Comparison of ENCODE assay signal across 9 mouse cellular contexts in the genomic region with DNA sequence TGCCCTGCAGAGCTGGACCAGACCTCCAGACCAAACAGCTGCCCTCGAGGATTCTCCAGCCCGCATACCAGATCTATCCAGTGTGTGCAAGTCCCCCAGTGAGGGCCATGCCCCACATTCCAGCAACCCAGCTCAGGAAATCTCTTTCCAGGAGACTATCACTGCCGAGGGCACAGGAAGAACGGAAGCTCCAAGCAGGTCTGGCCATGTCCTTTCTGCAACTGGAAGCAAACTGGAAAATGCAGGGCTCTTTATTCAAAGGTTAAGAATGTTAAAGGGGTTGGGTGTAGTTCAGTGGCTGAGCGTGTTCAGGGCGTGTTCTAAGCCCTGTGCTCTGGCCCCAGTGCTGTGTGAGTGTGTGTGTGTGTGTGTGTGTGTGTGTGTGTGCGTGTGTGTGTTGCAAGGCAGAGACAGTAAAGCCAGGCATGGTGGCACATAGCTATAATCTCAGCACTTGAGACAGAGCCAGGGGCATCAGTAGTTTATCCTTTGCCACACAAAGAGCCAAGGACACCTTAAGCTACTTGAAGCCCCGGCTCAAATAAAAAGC. TPM values are rescaled to one million over a fixed set of nuclear protein-coding genes. Genes with fewer than 3 reads are reported as not detected.
DNase-seq lines count a peak whose midpoint lies in the region; ATAC-seq and TF ChIP-seq lines count a peak whose summit lies in the region.
"Had no signal": no experiment of that assay in that cellular context is flagged by ENCODE, and none has a peak within 500 bp of the region (broad histone marks: within the 10 kb centered on the region; RNA-seq: fewer than 3 reads in every experiment).

No protein-coding gene starts in this region.

- no peaks in the 10 kb centered on the region for H3K27me3 ChIP-seq in heart, postnatal 0 days (ENCODE audit: control insufficient read depth, insufficient read depth, low read length)
- H3K27me3 ChIP-seq in kidney, embryonic 15.5 days = no peaks in the 10 kb centered on the region
- H3K27me3 ChIP-seq: midbrain, embryonic 15.5 days had no signal

- H3K9me3 ChIP-seq in heart, postnatal 0 days (replicated peaks; ENCODE audit: control insufficient read depth, low read length) = no peaks in the 10 kb centered on the region
- H3K9me3 ChIP-seq in kidney, embryonic 15.5 days (replicated peaks) = no peaks in the 10 kb centered on the region
- H3K9me3 ChIP-seq: midbrain, embryonic 15.5 days had no signal

- no peak for TF ChIP-seq EP300 in heart, postnatal 0 days (IDR thresholded peaks at IDR 0.05; ENCODE audit: low read depth)

- ATAC-seq in heart, postnatal 0 days (ENCODE audit: insufficient read depth, low read depth) = peak; percentile 50
- ATAC-seq in kidney, embryonic 15.5 days (replicated peaks; ENCODE audit: low FRiP score) = no peak
- ATAC-seq: midbrain, embryonic 15.5 days had no signal

- 27% methylated on average over 8 of the region's 8 CpGs for WGBS in heart, postnatal 0 days
- WGBS in kidney, embryonic 15.5 days = 49% methylated on average over 8 of the region's 8 CpGs

- DNase-seq in heart, postnatal 0 days (ENCODE audit: low spot score) = no peak
- no peak for DNase-seq in heart, postnatal 4 days
- peak; percentile 49 for DNase-seq in 3T3-L1 (ENCODE audit: low read depth, low spot score)
- peak; percentile 32 for DNase-seq in adipocyte (ENCODE audit: low spot score)
- no peak for DNase-seq in spleen, postnatal 36 days (ENCODE audit: low spot score in 2 of 2)
- DNase-seq in layer of hippocampus, adult 9-10 months (ENCODE audit: low spot score) = no peak
- no peak for DNase-seq in frontal cortex, postnatal 25 days (ENCODE audit: low spot score in 2 of 2)

- no peaks in the 10 kb centered on the region for H3K36me3 ChIP-seq in heart, postnatal 0 days (replicated peaks; ENCODE audit: control insufficient read depth, insufficient read depth, low read length)
- H3K36me3 ChIP-seq in kidney, embryonic 15.5 days = no peaks in the 10 kb centered on the region
- H3K36me3 ChIP-seq: midbrain, embryonic 15.5 days had no signal

- no peak overlapping the region; the same call in 1 of the 2 replicates for H3K27ac ChIP-seq in heart, postnatal 0 days (ENCODE audit: low read depth)
- H3K27ac ChIP-seq in kidney, embryonic 15.5 days = peak overlapping the region; percentile 60
- H3K27ac ChIP-seq: midbrain, embryonic 15.5 days had no signal

- no peak overlapping the region for H3K9ac ChIP-seq in heart, postnatal 0 days (replicated peaks; ENCODE audit: low read depth, low read length)
- H3K9ac ChIP-seq in kidney, embryonic 15.5 days = no peak overlapping the region
- H3K9ac ChIP-seq: midbrain, embryonic 15.5 days had no signal

- no peak for TF ChIP-seq CTCF in heart, postnatal 0 days (IDR thresholded peaks at IDR 0.05; ENCODE audit: low read depth)

- no peak overlapping the region for H3K4me2 ChIP-seq in heart, postnatal 0 days (ENCODE audit: low read depth, low read length)
- no peak overlapping the region for H3K4me2 ChIP-seq in kidney, embryonic 15.5 days
- H3K4me2 ChIP-seq: midbrain, embryonic 15.5 days had no signal

- H3K4me3 ChIP-seq in heart, postnatal 0 days (ENCODE audit: low read depth, low read length) = no peak overlapping the region
- H3K4me3 ChIP-seq in kidney, embryonic 15.5 days (replicated peaks) = no peak overlapping the region
- H3K4me3 ChIP-seq: midbrain, embryonic 15.5 days had no signal

- H3K4me1 ChIP-seq in heart, postnatal 0 days (ENCODE audit: control insufficient read depth, insufficient read depth) = peaks cover 16% of the 10 kb centered on the region; the same call in 1 of the 2 replicates
- peaks cover 14% of the 10 kb centered on the region for H3K4me1 ChIP-seq in kidney, embryonic 15.5 days
- H3K4me1 ChIP-seq: midbrain, embryonic 15.5 days had no signal

RNA-seq across cellular contexts. Expression of a gene that starts 10.8 kb away (rescaled TPM):
- total RNA-seq in heart, postnatal 0 days (2014; rRNA removed; ENCODE audit: low replicate concordance) = 1.1 and 1.5 TPM in 2 replicates
- 1.2 and 1.4 TPM in 2 replicates for polyA plus RNA-seq in heart, postnatal 0 days (2015; fragmentation: Nextera tagmentation; extraction: Ambion mirVana)
- total RNA-seq in heart, postnatal 4 days (2021) = 1 to 10 TPM; 2.1 to 3.5 TPM
- polyA plus RNA-seq in kidney, embryonic 15.5 days (2015; fragmentation: Nextera tagmentation; extraction: Ambion mirVana) = 13.3 and 13.5 TPM in 2 replicates

RNA-seq across cellular contexts. Expression of a gene that starts 33.9 kb away (rescaled TPM):
- 39.8 and 45.4 TPM in 2 replicates for total RNA-seq in heart, postnatal 0 days (2014; rRNA removed; ENCODE audit: low replicate concordance)
- polyA plus RNA-seq in heart, postnatal 0 days (2015; fragmentation: Nextera tagmentation; extraction: Ambion mirVana) = 19.0 and 20.4 TPM in 2 replicates
- 10 to 100 TPM; 35.3 to 35.7 TPM for total RNA-seq in heart, postnatal 4 days (2021)
- polyA plus RNA-seq in kidney, embryonic 15.5 days (2015; fragmentation: Nextera tagmentation; extraction: Ambion mirVana) = 35.3 and 37.5 TPM in 2 replicates

RNA-seq across cellular contexts. Expression of a gene that starts 48.9 kb away (rescaled TPM):
- total RNA-seq in heart, postnatal 0 days (2014; rRNA removed; ENCODE audit: low replicate concordance) = 27.1 and 43.9 TPM in 2 replicates
- polyA plus RNA-seq in heart, postnatal 0 days (2015; fragmentation: Nextera tagmentation; extraction: Ambion mirVana) = 32.7 and 35.0 TPM in 2 replicates
- total RNA-seq in heart, postnatal 4 days (2021) = 10 to 100 TPM; 20.5 to 20.6 TPM
- 78.9 and 79.7 TPM in 2 replicates for polyA plus RNA-seq in kidney, embryonic 15.5 days (2015; fragmentation: Nextera tagmentation; extraction: Ambion mirVana)

Comparison
In these comparisons a context has a peak if more than half of its experiments do, and no peak if none do; other contexts are left out.
1. DNase-seq: peak in 3T3-L1 (single experiment) and adipocyte (single experiment); none in heart, postnatal 0 days (single experiment), heart, postnatal 4 days (single experiment), spleen, postnatal 36 days (0 of 2), layer of hippocampus, adult 9-10 months (single experiment) and frontal cortex, postnatal 25 days (0 of 2).